Mouse (Mus musculus): ENCODE measurements at regions not wholly inside any gene's neighbourhood (a gene's known extent, or its start where the extent isn't known, plus 50 kb on each side); places are given as distances from the start of the nearest gene placed in this dataset.

GRCm38 (mm10) chr8:66759716-66760115 is 62.7 kb downstream of the Npy1r start:
- Histone ChIP-seq H3K9ac (ENCODE audit: control insufficient read depth, low read depth, low read length, poor library complexity, severe bottlenecking) (no peak overlapping the region), H3K4me3 (ENCODE audit: control insufficient read depth in 1 of 2, insufficient read depth in 1 of 2, low read depth in 2 of 2, low read length in 2 of 2) (no peak overlapping the region), H3K27ac (ENCODE audit: control insufficient read depth, low read depth, low read length) (no peak overlapping the region), H3K4me1 (ENCODE audit: control insufficient read depth in 1 of 2, insufficient read depth in 2 of 2, low read length in 2 of 2) (no peaks in the 10 kb centered on the region), H3K79me2 (ENCODE audit: control insufficient read depth, insufficient read depth, low read length, poor library complexity) (no peaks in the 10 kb centered on the region), H3K27me3 (ENCODE audit: control insufficient read depth in 1 of 2, insufficient read depth in 2 of 2, low read length in 2 of 2) (no peaks in the 10 kb centered on the region), H3K36me3 (ENCODE audit: control insufficient read depth in 1 of 2, insufficient read depth in 2 of 2, low read length in 2 of 2) (no peaks in the 10 kb centered on the region), H3K9me3 (replicated peaks; ENCODE audit: insufficient read depth, low read length) (no peaks in the 10 kb centered on the region)
- TF ChIP-seq BHLHE40 (IDR thresholded peaks at IDR 0.05; ENCODE audit: borderline replicate concordance, low read depth, low read length) (no peak), TCF12 (IDR thresholded peaks at IDR 0.05; ENCODE audit: low read depth, low read length) (no peak), TAL1 (IDR thresholded peaks at IDR 0.05; ENCODE audit: low read length) (no peak), CHD1 (IDR thresholded peaks at IDR 0.05; ENCODE audit: low read depth, low read length) (no peak), RAD21 (IDR thresholded peaks at IDR 0.05; ENCODE audit: low read depth, low read length) (no peak), POLR2AphosphoS5 (IDR thresholded peaks at IDR 0.05; ENCODE audit: borderline replicate concordance, low read depth, low read length) (no peak), CHD2 (IDR thresholded peaks at IDR 0.05; ENCODE audit: low read length) (no peak), NRF1 (IDR thresholded peaks at IDR 0.05; ENCODE audit: insufficient read depth, low read depth, low read length, poor library complexity, severe bottlenecking) (no peak), SMC3 (IDR thresholded peaks at IDR 0.05; ENCODE audit: low read depth, low read length) (no peak), MYB (IDR thresholded peaks at IDR 0.05; ENCODE audit: low read depth, low read length) (no peak), MAZ (IDR thresholded peaks at IDR 0.05; ENCODE audit: low read depth, low read length) (no peak), ZC3H11A (IDR thresholded peaks at IDR 0.05; ENCODE audit: low read depth, low read length) (no peak), GATA1 (IDR thresholded peaks at IDR 0.05; ENCODE audit: low read depth, low read length) (no peak), GABPA (IDR thresholded peaks at IDR 0.05; ENCODE audit: low read depth, low read length) (no peak), UBTF (IDR thresholded peaks at IDR 0.05; ENCODE audit: borderline replicate concordance, insufficient read depth, low read depth, low read length) (no peak)
- peak; percentile 8 for DNase-seq (ENCODE audit: low read depth, low spot score)

- Histone ChIP-seq H3K27me3 (ENCODE audit: control insufficient read depth in 1 of 2, insufficient read depth in 2 of 2, low read length in 2 of 2) (no peaks in the 10 kb centered on the region), H3K9me3 (replicated peaks; ENCODE audit: insufficient read depth, low read length) (no peaks in the 10 kb centered on the region), H3K79me2 (ENCODE audit: control insufficient read depth, insufficient read depth, low read length, poor library complexity) (no peaks in the 10 kb centered on the region), H3K36me3 (ENCODE audit: control insufficient read depth in 1 of 2, insufficient read depth in 2 of 2, low read length in 2 of 2) (no peaks in the 10 kb centered on the region), H3K4me1 (ENCODE audit: control insufficient read depth in 1 of 2, insufficient read depth in 2 of 2, low read length in 2 of 2) (no peaks in the 10 kb centered on the region), H3K9ac (ENCODE audit: control insufficient read depth, low read depth, low read length, poor library complexity, severe bottlenecking) (no peak overlapping the region), H3K4me3 (ENCODE audit: control insufficient read depth in 1 of 2, insufficient read depth in 1 of 2, low read depth in 2 of 2, low read length in 2 of 2) (no peak overlapping the region), H3K27ac (ENCODE audit: control insufficient read depth, low read depth, low read length) (no peak overlapping the region)
- DNase-seq (ENCODE audit: low read depth, low spot score) = no peak
- no peak for TF ChIP-seq MYB (IDR thresholded peaks at IDR 0.05; ENCODE audit: low read depth, low read length)
These were observed 64.1 kb downstream of the Npy1r start for GRCm38 (mm10) chr8:66760958-66761583.
